Mouse (Mus musculus) liver, embryonic 14.5 days (tissue): ENCODE data around the gene Prr12. TPM values are rescaled to one million over a fixed set of nuclear protein-coding genes. Genes with fewer than 3 reads are reported as not detected.
A peak's percentile ranks its signal among the peaks of the same experiment; 100 is the strongest.

Experiments used
- ATAC-seq: fragments of 200-750 bp; cut with Nextera tagmentation; 2 replicates; pipeline ENCODE4 v1.8.0; 2017; ENCODE audit warnings: moderate number of reproducible peaks, mild to moderate bottlenecking, moderate library complexity; ENCODE audit not compliant: insufficient read depth
- DNase-seq, 3 experiments: peaks; one replicate each; pipeline ENCODE4 v3.0.0-alpha.2; 2012 to 2013; ENCODE audit warnings: low read depth in 3 of 3, low spot score in 3 of 3
- H3K27ac ChIP-seq: fragments of 300-500 bp; sonication (generic); 2 replicates; pipeline ENCODE4 v1.5.1; 2014; ENCODE audit warnings: moderate library complexity, mild to moderate bottlenecking, control low read depth, inconsistent platforms
- H3K27me3 ChIP-seq: fragments of 300-500 bp; sonication (generic); 2 replicates; pipeline ENCODE4 v1.6.1; 2014; ENCODE audit warnings: mild to moderate bottlenecking, low read length, moderate library complexity; ENCODE audit not compliant: control insufficient read depth, insufficient read depth
- H3K36me3 ChIP-seq: fragments of 300-500 bp; sonication (generic); replicated peaks from 2 replicates; pipeline ENCODE4 v1.6.1; 2014; ENCODE audit warnings: low read depth; ENCODE audit not compliant: control insufficient read depth, insufficient read depth
- H3K4me1 ChIP-seq, 2 experiments: fragments of 200-500 bp in 1 of 2; fragments of 300-500 bp in 1 of 2; sonication (generic) in 1 of 2; replicated peaks; 2 replicates each; pipeline ENCODE4 v1.6.1; 2012 to 2014; ENCODE audit warnings: antibody characterized with exemption in 1 of 2, inconsistent platforms in 1 of 2, low read length in 1 of 2; ENCODE audit not compliant: control insufficient read depth in 2 of 2, insufficient read depth in 2 of 2
- H3K4me2 ChIP-seq: fragments of 300-500 bp; sonication (generic); 2 replicates; pipeline ENCODE4 v1.6.1; 2014; ENCODE audit warnings: low read depth, mild to moderate bottlenecking, control low read depth, moderate library complexity
- H3K4me3 ChIP-seq, 2 experiments: fragments of 200-500 bp in 1 of 2; fragments of 300-500 bp in 1 of 2; sonication (generic) in 1 of 2; 2 replicates each; pipeline ENCODE4 v1.5.1; 2012 to 2014; ENCODE audit warnings: low read depth in 2 of 2, low read length in 2 of 2, mild to moderate bottlenecking in 2 of 2, control low read depth in 1 of 2, inconsistent platforms in 1 of 2, moderate library complexity in 1 of 2; ENCODE audit not compliant: insufficient read depth in 1 of 2
- H3K9ac ChIP-seq: fragments of 300-500 bp; sonication (generic); replicated peaks from 2 replicates; pipeline ENCODE4 v1.6.1; 2014; ENCODE audit warnings: mild to moderate bottlenecking, control low read depth, moderate library complexity
- H3K9me3 ChIP-seq: fragments of 300-500 bp; sonication (generic); 2 replicates; pipeline ENCODE4 v1.6.1; 2016; ENCODE audit warnings: low read length, mixed read lengths; ENCODE audit not compliant: control insufficient read depth
- CTCF ChIP-seq: IDR thresholded peaks from 2 replicates; pipeline ENCODE4 v1.5.1; 2016; ENCODE audit warnings: antibody characterized with exemption, low read depth, control low read depth
- EP300 ChIP-seq: IDR thresholded peaks from 2 replicates; pipeline ENCODE4 v1.6.1; 2016; ENCODE audit warnings: antibody characterized with exemption, low read depth
- WGBS: fragments of 180-500 bp; shearing (Covaris S2); extraction: QIAGEN DNeasy Blood & Tissue Kit; methylation state at CpG from one replicate; pipeline ENCODE4 v1.1.7; 2014; ENCODE audit not compliant: insufficient replicate concordance; 5-methylcytosine and 5-hydroxymethylcytosine counted together
- polyA plus RNA-seq, 2 experiments: library from polyadenylated mRNA; depleted of rRNA in 1 of 2; stranded (reverse) in 1 of 2; unstranded in 1 of 2; fragments of >200 nt; fragmentation: Nextera tagmentation in 1 of 2; extraction: Ambion mirVana in 1 of 2; gene quantifications; 2 replicates each; pipeline versions ENCODE4 v1.2.1 to v1.2.3; 2012 to 2014

The Prr12 gene
- polyA plus RNA-seq, 2 experiments = 1.9 to 2.6 TPM

DNA sequence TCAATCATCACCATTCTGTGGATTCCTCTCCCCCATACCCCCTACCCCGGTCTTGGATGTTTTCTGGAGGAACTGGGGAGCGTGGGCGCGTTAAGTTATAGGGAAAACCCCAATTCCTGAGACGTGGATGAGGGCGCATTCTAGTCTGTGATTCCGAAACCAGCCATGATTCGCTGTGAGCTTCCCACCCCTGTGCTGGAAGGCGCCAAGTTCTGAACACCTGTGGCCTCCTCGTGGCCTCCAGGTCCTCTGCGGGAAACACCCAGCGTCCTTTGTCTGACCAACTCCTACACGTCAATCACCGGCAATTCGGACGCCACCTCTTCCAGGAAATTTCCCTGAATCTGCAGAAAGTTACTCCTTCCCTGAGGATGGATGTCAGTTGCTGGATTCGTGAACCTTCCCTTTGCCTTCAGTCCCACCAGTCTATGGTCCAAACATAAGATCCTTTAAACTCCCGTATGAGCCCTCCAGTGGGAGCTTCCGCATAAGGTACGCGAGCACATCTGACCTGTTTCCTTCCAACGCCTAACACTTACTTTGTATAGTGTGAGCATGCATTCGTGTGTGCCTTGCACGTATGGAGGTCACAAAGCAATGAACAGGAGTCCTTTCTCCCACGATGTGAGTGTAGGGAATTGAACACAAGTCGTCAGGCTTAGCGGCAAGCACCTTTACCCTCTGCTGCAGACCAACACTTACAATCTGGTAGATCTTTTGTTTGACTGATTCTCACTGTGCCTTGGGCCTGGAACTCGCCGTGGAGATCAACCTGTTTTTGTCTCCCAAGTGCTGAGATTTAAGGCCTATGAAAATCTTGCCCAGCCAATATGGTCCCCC is 65.6 kb downstream of the Prr12 start:
- peak overlapping the region; percentile 64 to 82 for H3K4me3 ChIP-seq
- peaks cover 3 to 17% of the 10 kb centered on the region in 2 experiments; a peak in 3 of 4 replicates for H3K4me1 ChIP-seq
- H3K9ac ChIP-seq = peak overlapping the region; percentile 72
- no peaks in the 10 kb centered on the region for H3K9me3 ChIP-seq
- H3K27ac ChIP-seq = peak overlapping the region; percentile 60
- ATAC-seq (peak; percentile 24; the same call in 1 of the 2 replicates), DNase-seq (no peak)
- whole genome bisulfite sequencing = under 1% methylated on average over 29 of the region's 29 CpGs
- H3K27me3 ChIP-seq = no peaks in the 10 kb centered on the region
- H3K36me3 ChIP-seq = peaks cover 2% of the 10 kb centered on the region
- TF ChIP-seq EP300 = no peak
- 0 out of 2 replicates have a peak, but pooled peaks have one; percentile 13 for TF ChIP-seq CTCF
- H3K4me2 ChIP-seq = peak overlapping the region; percentile 89

DNA sequence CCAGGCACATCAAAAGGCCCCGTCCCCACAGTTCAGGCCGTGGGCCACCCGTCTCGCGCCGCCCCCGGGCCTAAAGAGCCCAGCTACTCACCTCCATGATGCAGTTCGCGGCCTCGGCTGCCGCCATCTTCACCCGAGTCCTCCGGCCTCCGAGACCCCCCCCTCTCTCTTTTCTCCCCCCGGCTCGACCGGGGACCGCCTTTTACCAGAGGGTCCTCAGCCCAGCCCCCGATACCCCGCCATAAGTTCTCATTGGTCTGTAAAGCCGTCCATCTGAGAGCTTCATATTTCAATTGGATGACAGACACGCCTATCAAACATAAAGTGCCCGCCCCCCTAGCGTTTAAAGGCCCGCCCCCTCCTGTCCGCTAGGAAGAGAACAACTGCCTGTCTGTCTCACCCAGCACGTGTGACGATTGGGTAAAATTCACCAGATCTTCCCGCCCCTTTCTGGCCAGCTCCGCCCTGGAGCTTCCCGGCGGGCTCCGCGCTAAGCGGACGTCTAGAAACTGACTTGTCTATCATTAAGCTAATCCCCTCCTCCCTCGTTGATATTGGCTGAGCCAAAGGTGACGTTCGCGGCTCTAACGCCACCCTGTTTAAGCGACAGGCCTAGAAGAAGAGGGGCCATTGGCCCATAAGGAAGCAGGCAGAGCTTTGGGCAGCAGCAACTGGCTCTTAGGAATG is 66.3 kb downstream of the Prr12 start, which contains the start of gene Prmt1:
Prmt1 (minus strand) TSS at position 377 of the 687 bp plus-strand sequence.
- H3K9me3 ChIP-seq = no peaks in the 10 kb centered on the region
- peaks cover 10% of the 10 kb centered on the region for H3K36me3 ChIP-seq
- ATAC-seq (peak; percentile 95), DNase-seq (peak; percentile 99)
- H3K27ac ChIP-seq = peak within 1 kb of the TSS; percentile 62
- peak within 1 kb of the TSS; percentile 86 for H3K9ac ChIP-seq
- peak within 1 kb of the TSS; percentile 79 to 82 for H3K4me3 ChIP-seq
- no peaks in the 10 kb centered on the region for H3K27me3 ChIP-seq
- peaks cover 3 to 17% of the 10 kb centered on the region in 2 experiments; a peak in 3 of 4 replicates for H3K4me1 ChIP-seq
- WGBS = under 1% methylated on average over 42 of the region's 42 CpGs
- H3K4me2 ChIP-seq = peak within 1 kb of the TSS; percentile 89
- no peak for TF ChIP-seq CTCF
- TF ChIP-seq EP300 = peak; percentile 61

DNA sequence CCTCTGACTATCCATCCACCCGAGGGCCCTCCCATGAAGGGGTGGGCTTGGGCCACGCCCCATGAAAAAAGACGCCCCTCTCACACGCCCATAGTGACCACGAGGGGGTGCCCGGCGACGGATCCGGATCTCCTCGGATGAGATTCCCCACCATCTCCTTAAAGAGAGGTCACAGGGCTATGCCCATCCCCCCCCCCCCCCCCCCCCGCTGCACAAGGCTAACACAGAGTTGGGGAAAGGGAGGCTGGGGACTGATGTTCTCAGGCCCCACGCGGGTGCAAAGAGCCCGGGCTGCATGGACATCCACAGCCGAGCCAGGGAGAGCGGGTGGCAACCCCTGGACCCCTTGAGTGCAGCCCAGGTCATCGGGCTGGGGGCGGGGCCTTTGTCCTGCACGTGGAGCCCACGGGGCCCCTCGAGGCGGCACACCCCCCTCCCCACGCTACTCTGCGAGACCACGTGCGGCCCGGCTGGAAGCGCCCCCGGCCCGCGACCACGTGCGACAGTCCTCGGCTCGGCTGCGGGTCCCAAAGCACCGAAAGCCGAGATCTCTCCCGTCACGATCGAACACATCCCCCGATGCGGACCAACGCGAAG is 67.0 kb downstream of the Prr12 start:
- H3K27me3 ChIP-seq = no peaks in the 10 kb centered on the region
- no peaks in the 10 kb centered on the region for H3K9me3 ChIP-seq
- H3K27ac ChIP-seq = peak overlapping the region; percentile 62
- H3K9ac ChIP-seq = peak overlapping the region; percentile 86
- peaks cover 13% of the 10 kb centered on the region for H3K36me3 ChIP-seq
- H3K4me3 ChIP-seq = peak overlapping the region; percentile 71 to 79
- H3K4me1 ChIP-seq = peaks cover 3 to 17% of the 10 kb centered on the region in 2 experiments; a peak in 3 of 4 replicates
- under 1% methylated on average over 44 of the region's 45 CpGs for WGBS
- H3K4me2 ChIP-seq = peak overlapping the region; percentile 79
- DNase-seq (peak; percentile 43 to 49 (median 47)), ATAC-seq (no peak)
- no peak for TF ChIP-seq EP300
- TF ChIP-seq CTCF = peak; percentile 48

DNA sequence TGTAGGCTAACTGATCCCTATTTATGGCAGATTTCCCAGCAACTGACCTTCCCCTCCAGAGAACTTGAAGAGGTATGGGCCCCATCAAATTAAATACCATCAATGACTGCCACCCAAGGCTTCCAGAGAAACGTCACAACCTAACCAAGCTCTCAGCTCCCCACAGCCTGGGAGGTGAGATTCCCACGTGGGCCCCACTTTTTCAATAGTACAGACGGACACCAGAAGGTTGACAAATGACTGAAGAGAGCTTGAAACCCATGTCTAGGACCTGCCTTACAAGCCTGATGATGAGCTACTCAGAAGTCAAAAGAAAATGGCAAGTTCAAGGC is 67.9 kb downstream of the Prr12 start:
- peak overlapping the region; percentile 62 for H3K27ac ChIP-seq
- no peak overlapping the region for H3K9ac ChIP-seq
- DNase-seq = no peak
- H3K4me3 ChIP-seq = peak overlapping the region; percentile 71 to 79; a peak in 3 of 4 replicates
- WGBS = 33% methylated on average over 3 of the region's 3 CpGs
- H3K4me2 ChIP-seq = peak overlapping the region; percentile 79
- no peaks in the 10 kb centered on the region for H3K27me3 ChIP-seq
- H3K4me1 ChIP-seq = peaks cover 3 to 17% of the 10 kb centered on the region in 2 experiments; a peak in 3 of 4 replicates
- no peaks in the 10 kb centered on the region for H3K9me3 ChIP-seq
- TF ChIP-seq EP300 = no peak
- TF ChIP-seq CTCF = no peak
- no peak for ATAC-seq
- peaks cover 13% of the 10 kb centered on the region for H3K36me3 ChIP-seq
